Mouse (Mus musculus) kidney, embryonic 15.5 days (tissue): ENCODE results near the gene Kalrn. TPM values are rescaled to one million over a fixed set of nuclear protein-coding genes. Genes with fewer than 3 reads are reported as not detected.

ENCODE experiments used
- ATAC-seq: fragments of 200-750 bp; cut with Nextera tagmentation; replicated peaks from 2 replicates; pipeline ENCODE4 v1.8.0; 2017; ENCODE audit warnings: moderate TSS enrichment; ENCODE audit not compliant: low FRiP score
- H3K27ac ChIP-seq: fragments of 300-500 bp; sonication (generic); 2 replicates; pipeline ENCODE4 v1.5.1; 2015; ENCODE audit warnings: mild to moderate bottlenecking, inconsistent platforms
- H3K27me3 ChIP-seq: fragments of 300-500 bp; sonication (generic); 2 replicates; pipeline ENCODE4 v1.6.1; 2015; ENCODE audit warnings: inconsistent platforms
- H3K36me3 ChIP-seq: fragments of 300-500 bp; sonication (generic); 2 replicates; pipeline ENCODE4 v1.6.1; 2015; ENCODE audit warnings: inconsistent platforms
- H3K4me1 ChIP-seq: fragments of 300-500 bp; sonication (generic); 2 replicates; pipeline ENCODE4 v1.6.1; 2015; ENCODE audit warnings: inconsistent platforms
- H3K4me2 ChIP-seq: fragments of 300-500 bp; sonication (generic); 2 replicates; pipeline ENCODE4 v1.6.1; 2015; ENCODE audit warnings: moderate library complexity, mild to moderate bottlenecking, inconsistent platforms
- H3K4me3 ChIP-seq: fragments of 300-500 bp; sonication (generic); replicated peaks from 2 replicates; pipeline ENCODE4 v1.5.1; 2015; ENCODE audit warnings: mild to moderate bottlenecking, inconsistent platforms
- H3K9ac ChIP-seq: fragments of 300-500 bp; sonication (generic); 2 replicates; pipeline ENCODE4 v1.6.1; 2015; ENCODE audit warnings: mild to moderate bottlenecking, inconsistent platforms
- H3K9me3 ChIP-seq: fragments of 300-500 bp; sonication (generic); replicated peaks from 2 replicates; pipeline ENCODE4 v1.6.1; 2016; ENCODE audit warnings: inconsistent platforms
- WGBS: fragments of 180-500 bp; shearing (Covaris S2); methylation state at CpG from one replicate; pipeline ENCODE4 v1.1.7; 2015; ENCODE audit warnings: mixed read lengths; 5-methylcytosine and 5-hydroxymethylcytosine counted together
- polyA plus RNA-seq: library from polyadenylated mRNA; unstranded; fragments of >200 nt; fragmentation: Nextera tagmentation; extraction: Ambion mirVana; gene quantifications from 2 replicates; pipeline ENCODE4 v1.2.1, GENCODE M21; 2015

Gene Kalrn
- polyA plus RNA-seq, result 15.6 and 15.8 TPM in 2 replicates

GRCm38 (mm10) chr16:34573151-34573802 lies at the start of gene Kalrn:
TSS of gene Kalrn (minus strand) at chr16:34573532.
- peak within 1 kb of the TSS; percentile 90 for H3K27ac ChIP-seq
- H3K27me3 ChIP-seq, result no peaks in the 10 kb centered on the region
- peak; percentile 94 for ATAC-seq
- H3K9ac ChIP-seq, result peak within 1 kb of the TSS; percentile 92
- under 1% methylated on average over 45 of the region's 84 CpGs for WGBS
- peak within 1 kb of the TSS; percentile 88 for H3K4me2 ChIP-seq
- peaks cover 25% of the 10 kb centered on the region for H3K4me1 ChIP-seq
- H3K9me3 ChIP-seq, result no peaks in the 10 kb centered on the region
- H3K36me3 ChIP-seq, result no peaks in the 10 kb centered on the region
- peak within 1 kb of the TSS; percentile 92 for H3K4me3 ChIP-seq

DNA sequence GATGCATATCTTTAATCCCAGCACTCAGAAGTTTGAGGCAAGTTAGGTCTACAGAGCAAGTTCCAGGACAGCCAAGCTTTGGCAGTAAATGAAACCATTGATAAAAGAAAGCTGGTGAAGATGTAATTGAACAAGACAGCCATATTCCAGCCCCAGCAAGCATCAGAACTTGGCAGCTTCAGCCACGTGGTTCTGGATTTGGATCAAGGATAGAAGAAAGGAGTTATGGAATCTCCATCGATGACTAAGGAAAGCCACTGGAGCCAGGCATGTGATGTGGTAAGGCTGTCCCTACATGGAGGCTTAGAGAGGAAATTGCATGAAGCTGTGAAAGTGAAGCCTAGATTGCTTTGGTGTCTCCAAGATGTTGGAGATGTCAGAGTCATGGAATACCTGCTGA lies 40.7 kb upstream of the Kalrn start:
- Histone ChIP-seq H3K4me2 (no peak overlapping the region), H3K36me3 (no peaks in the 10 kb centered on the region), H3K4me3 (no peak overlapping the region), H3K9me3 (no peaks in the 10 kb centered on the region), H3K27me3 (no peaks in the 10 kb centered on the region), H3K27ac (no peak overlapping the region), H3K9ac (no peak overlapping the region), H3K4me1 (no peaks in the 10 kb centered on the region)
- no peak for ATAC-seq
- 78% methylated on average over 2 of the region's 2 CpGs for WGBS

- no peaks in the 10 kb centered on the region for H3K9me3 ChIP-seq
- no peak overlapping the region for H3K4me3 ChIP-seq
- no peaks in the 10 kb centered on the region for H3K36me3 ChIP-seq
- WGBS, result 71% methylated on average over 1 of the region's 1 CpGs
- ATAC-seq, result no peak
- no peak overlapping the region for H3K27ac ChIP-seq
- peaks cover 12% of the 10 kb centered on the region for H3K4me1 ChIP-seq
- no peak overlapping the region for H3K4me2 ChIP-seq
- no peak overlapping the region for H3K9ac ChIP-seq
- no peaks in the 10 kb centered on the region for H3K27me3 ChIP-seq
Measured at GRCm38 (mm10) chr16:34610137-34610536, 36.8 kb upstream of the Kalrn start.

GRCm38 (mm10) chr16:34605679-34606078 lies 32.3 kb upstream of the Kalrn start:
- H3K9me3 ChIP-seq, result no peaks in the 10 kb centered on the region
- no peak overlapping the region for H3K4me3 ChIP-seq
- H3K4me1 ChIP-seq, result peaks cover 15% of the 10 kb centered on the region
- no peaks in the 10 kb centered on the region for H3K27me3 ChIP-seq
- WGBS, result 20% methylated on average over 3 of the region's 3 CpGs
- H3K9ac ChIP-seq, result no peak overlapping the region
- H3K36me3 ChIP-seq, result no peaks in the 10 kb centered on the region
- H3K27ac ChIP-seq, result no peak overlapping the region
- peak; percentile 64; the same call in 1 of the 2 replicates for ATAC-seq
- no peak overlapping the region for H3K4me2 ChIP-seq

GRCm38 (mm10) chr16:34603854-34604253 lies 30.5 kb upstream of the Kalrn start:
- H3K9me3 ChIP-seq, result no peaks in the 10 kb centered on the region; the same call in 1 of the 2 replicates
- H3K4me3 ChIP-seq, result no peak overlapping the region
- H3K4me2 ChIP-seq, result no peak overlapping the region
- H3K36me3 ChIP-seq, result no peaks in the 10 kb centered on the region
- ATAC-seq, result no peak
- H3K4me1 ChIP-seq, result peaks cover 15% of the 10 kb centered on the region
- no peaks in the 10 kb centered on the region for H3K27me3 ChIP-seq
- H3K27ac ChIP-seq, result no peak overlapping the region
- no peak overlapping the region for H3K9ac ChIP-seq
- WGBS, result 47% methylated on average over 6 of the region's 6 CpGs

GRCm38 (mm10) chr16:34603076-34603475 lies 29.7 kb upstream of the Kalrn start:
- no peaks in the 10 kb centered on the region for H3K27me3 ChIP-seq
- no peaks in the 10 kb centered on the region for H3K36me3 ChIP-seq
- no peak overlapping the region for H3K9ac ChIP-seq
- no peak overlapping the region for H3K4me3 ChIP-seq
- WGBS, result 67% methylated on average over 4 of the region's 4 CpGs
- peaks cover 15% of the 10 kb centered on the region for H3K4me1 ChIP-seq
- no peak overlapping the region for H3K27ac ChIP-seq
- no peak for ATAC-seq
- no peaks in the 10 kb centered on the region; the same call in 1 of the 2 replicates for H3K9me3 ChIP-seq
- no peak overlapping the region for H3K4me2 ChIP-seq

GRCm38 (mm10) chr16:34601954-34602353 lies 28.6 kb upstream of the Kalrn start:
- Histone ChIP-seq H3K27me3 (no peaks in the 10 kb centered on the region), H3K4me2 (no peak overlapping the region), H3K27ac (no peak overlapping the region), H3K36me3 (no peaks in the 10 kb centered on the region), H3K9ac (no peak overlapping the region), H3K4me3 (no peak overlapping the region), H3K4me1 (peaks cover 15% of the 10 kb centered on the region), H3K9me3 (no peaks in the 10 kb centered on the region; the same call in 1 of the 2 replicates)
- WGBS, result 49% methylated on average over 4 of the region's 4 CpGs
- no peak for ATAC-seq

GRCm38 (mm10) chr16:34595294-34595693 lies 22.0 kb upstream of the Kalrn start:
- H3K27ac ChIP-seq, result 0 out of 2 replicates have a peak overlapping the region, but pooled peaks have one; percentile 6
- 25% methylated on average over 3 of the region's 3 CpGs for WGBS
- no peak overlapping the region for H3K4me2 ChIP-seq

GRCm38 (mm10) chr16:34594597-34595262 lies 21.4 kb upstream of the Kalrn start:
- WGBS, result 64% methylated on average over 8 of the region's 8 CpGs
- Histone ChIP-seq H3K4me1 (peaks cover 10% of the 10 kb centered on the region), H3K4me2 (no peak overlapping the region), H3K4me3 (no peak overlapping the region), H3K27me3 (no peaks in the 10 kb centered on the region), H3K36me3 (no peaks in the 10 kb centered on the region), H3K9ac (no peak overlapping the region), H3K9me3 (no peaks in the 10 kb centered on the region), H3K27ac (no peak overlapping the region)
- no peak for ATAC-seq

More at GRCm38 (mm10) chr16:34595294-34595693, 22.0 kb upstream of the Kalrn start:
- no peak for ATAC-seq
- no peaks in the 10 kb centered on the region for H3K27me3 ChIP-seq
- peaks cover 10% of the 10 kb centered on the region for H3K4me1 ChIP-seq
- H3K36me3 ChIP-seq, result no peaks in the 10 kb centered on the region
- H3K9me3 ChIP-seq, result no peaks in the 10 kb centered on the region; the same call in 1 of the 2 replicates
- H3K9ac ChIP-seq, result no peak overlapping the region
- no peak overlapping the region for H3K4me3 ChIP-seq

DNA sequence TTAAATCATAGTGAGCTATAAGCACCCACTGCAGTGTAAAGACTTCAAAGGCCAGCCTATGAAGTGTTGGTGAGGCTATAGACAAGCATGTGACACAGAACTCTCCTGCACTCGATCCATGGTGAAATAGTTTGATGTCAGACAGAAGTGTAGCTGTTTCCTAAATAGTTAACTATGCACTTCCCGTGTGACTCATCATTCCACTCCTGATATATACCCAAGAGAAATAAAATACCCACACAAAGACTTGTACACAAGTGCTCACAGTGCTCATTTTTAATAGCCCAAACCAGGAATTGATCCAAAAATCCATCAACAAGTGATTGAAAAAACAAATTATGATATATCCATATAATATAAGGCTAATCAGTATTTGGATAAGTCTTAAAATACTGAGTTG lies 19.4 kb upstream of the Kalrn start:
- Histone ChIP-seq H3K27me3 (no peaks in the 10 kb centered on the region), H3K36me3 (no peaks in the 10 kb centered on the region), H3K4me3 (no peak overlapping the region), H3K4me2 (no peak overlapping the region), H3K4me1 (peaks cover 10% of the 10 kb centered on the region), H3K9ac (no peak overlapping the region), H3K9me3 (no peaks in the 10 kb centered on the region), H3K27ac (no peak overlapping the region)
- WGBS, result 68% methylated on average over 2 of the region's 2 CpGs
- ATAC-seq, result no peak

DNA sequence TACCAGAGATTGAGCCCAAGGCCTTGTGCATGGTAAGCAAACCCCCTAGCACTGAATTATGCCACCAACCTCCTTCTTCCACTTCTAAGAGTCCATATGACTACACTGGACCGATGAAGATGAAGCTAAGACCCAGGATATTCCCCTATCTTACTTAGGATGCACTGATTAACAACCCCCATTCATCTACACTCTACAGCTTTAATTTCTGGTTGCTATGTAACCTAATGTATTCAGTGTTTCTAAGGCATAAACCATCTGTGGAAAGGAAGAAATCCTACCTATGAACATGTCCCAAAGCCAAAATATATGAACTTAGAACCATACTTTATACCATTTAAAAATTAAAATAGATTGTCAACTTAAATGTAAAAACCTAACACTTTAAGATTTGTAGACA lies 18.6 kb upstream of the Kalrn start:
- Histone ChIP-seq H3K9ac (no peak overlapping the region), H3K4me1 (peaks cover 10% of the 10 kb centered on the region), H3K4me2 (no peak overlapping the region), H3K27ac (no peak overlapping the region), H3K27me3 (no peaks in the 10 kb centered on the region), H3K36me3 (no peaks in the 10 kb centered on the region), H3K9me3 (no peaks in the 10 kb centered on the region), H3K4me3 (no peak overlapping the region)
- no peak for ATAC-seq
- 95% methylated on average over 1 of the region's 1 CpGs for WGBS

GRCm38 (mm10) chr16:34579671-34580326 lies 6.5 kb upstream of the Kalrn start:
- Histone ChIP-seq H3K36me3 (no peaks in the 10 kb centered on the region), H3K27ac (no peak overlapping the region), H3K4me2 (no peak overlapping the region), H3K4me3 (no peak overlapping the region), H3K9me3 (0 out of 2 replicates have a peak, but pooled peaks cover 2% of the 10 kb centered on the region), H3K9ac (no peak overlapping the region), H3K27me3 (no peaks in the 10 kb centered on the region), H3K4me1 (no peaks in the 10 kb centered on the region)
- ATAC-seq, result no peak
- 95% methylated on average over 4 of the region's 4 CpGs for WGBS
